Mouse (Mus musculus): Measurements from ENCODE around the gene Mrgpra2b.

DNA sequence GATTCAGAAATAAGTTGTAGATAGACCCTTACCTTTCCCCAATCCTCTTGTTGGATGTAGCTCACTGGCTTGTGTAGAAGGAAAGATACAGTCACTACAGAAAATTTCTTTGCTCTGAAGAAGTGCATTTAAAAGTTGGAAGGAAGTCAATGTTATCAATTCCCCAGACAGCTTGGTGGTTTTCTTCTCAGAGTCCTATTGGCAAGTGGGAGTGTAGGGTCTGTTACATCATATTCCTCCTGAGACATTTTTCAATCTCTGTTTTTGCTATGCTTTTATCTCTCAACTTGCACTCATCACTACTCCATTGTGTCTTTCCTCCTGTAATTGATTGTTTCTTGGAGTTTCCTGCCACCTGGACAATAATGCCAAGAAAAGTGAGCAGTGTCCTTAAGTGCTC lies at the start of gene Mrgpra2b:
- TF ChIP-seq CTCF (IDR thresholded peaks at IDR 0.05; ENCODE audit: insufficient read depth, low read length) (no peak), POLR2A (IDR thresholded peaks at IDR 0.05; ENCODE audit: borderline replicate concordance, extremely low read depth, low read depth, low read length) (no peak)
